Mouse (Mus musculus): Measurements from ENCODE around the gene Mycbp. TPM values are rescaled to one million over a fixed set of nuclear protein-coding genes. Genes with fewer than 3 reads are reported as not detected.
"Not testable (repeated sequence)": the region's sequence is repeated elsewhere in the genome, so short reads cannot be mapped to it uniquely, and the experiment has no call there.

Gene Mycbp
- total RNA-seq, 4 experiments from 2014 or later = 7.3 to 14.1 (median 8.7) TPM

DNA sequence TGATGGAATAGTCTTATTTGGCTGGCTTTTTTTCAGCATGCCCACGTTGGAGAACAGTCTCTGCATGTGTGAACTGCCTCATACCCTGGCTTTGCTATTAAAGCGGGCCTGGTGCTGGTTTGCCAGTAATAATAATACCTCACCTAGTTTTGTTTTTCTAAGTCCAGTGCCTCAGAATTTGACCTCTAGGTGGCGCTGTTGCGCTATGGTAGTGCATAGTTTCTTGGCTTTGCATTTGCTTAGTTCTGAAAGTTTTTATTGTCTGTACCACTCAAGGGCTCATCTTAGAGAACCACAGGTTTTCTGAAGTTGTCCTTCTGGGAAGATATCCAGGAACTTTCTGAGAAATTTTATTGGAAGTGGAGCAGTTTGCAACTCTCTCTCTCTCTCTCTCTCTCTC lies 35.2 kb downstream of the Mycbp start:
- DNase-seq (ENCODE audit: low spot score in 2 of 2) = peak; percentile 44 to 81

DNA sequence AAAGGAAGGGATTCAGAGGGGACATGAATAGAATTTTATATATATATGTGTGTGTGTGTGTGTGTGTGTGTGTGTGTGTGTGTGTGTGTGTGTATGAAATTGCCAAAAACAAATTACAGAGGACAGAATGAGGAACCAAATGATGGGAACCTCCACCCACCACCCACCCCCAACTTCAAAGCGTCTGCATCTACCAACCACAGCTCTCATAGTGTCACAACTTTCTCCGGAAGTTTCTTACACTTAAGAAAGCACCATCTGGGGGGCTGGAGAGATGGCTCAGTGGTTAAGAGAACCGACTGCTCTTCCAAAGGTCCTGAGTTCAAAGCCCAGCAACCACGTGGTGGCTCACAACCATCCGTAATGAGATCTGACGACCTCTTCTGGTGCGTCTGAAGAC lies 36.2 kb downstream of the Mycbp start:
- not testable (repeated sequence) for DNase-seq (ENCODE audit: low spot score in 2 of 2)

DNA sequence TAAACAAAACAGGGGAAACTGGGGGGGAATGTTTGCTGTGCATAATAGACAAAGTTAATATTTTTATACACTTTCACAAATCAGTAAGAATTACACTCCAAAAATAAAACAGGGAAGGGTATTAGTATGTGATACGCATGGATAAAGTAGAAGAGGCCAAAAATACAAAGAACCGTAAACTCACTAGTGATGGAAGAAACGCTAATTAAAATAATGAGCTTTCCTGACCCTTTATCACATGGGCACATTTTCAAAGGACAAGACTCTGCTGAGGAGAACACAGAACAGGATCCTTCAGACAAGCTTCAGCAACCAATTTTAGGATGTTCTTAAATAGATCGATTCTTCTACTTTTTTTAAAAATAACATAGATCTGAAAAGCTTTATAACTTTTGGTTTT lies 42.1 kb downstream of the Mycbp start:
- DNase-seq (ENCODE audit: low spot score in 2 of 2) = no peak

DNA sequence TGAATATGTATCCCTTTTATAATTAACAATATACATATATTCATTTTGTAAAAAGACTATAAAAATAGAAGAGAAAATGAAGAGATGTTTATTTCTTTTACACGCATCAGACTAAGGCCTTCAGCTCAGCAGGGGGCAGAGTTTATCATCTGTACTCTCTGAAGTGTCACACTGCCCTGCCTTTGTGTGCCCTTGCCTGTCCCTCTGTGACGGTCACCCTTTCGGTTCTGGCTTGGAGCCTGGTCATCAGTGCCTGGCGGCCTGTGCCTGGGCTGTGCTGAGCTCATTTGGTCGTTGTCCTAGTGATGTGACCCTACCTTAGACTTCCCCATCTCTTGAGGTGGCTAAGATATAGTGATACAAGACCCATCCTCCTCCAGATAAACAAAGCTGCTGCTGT lies 42.5 kb downstream of the Mycbp start:
- no peak for DNase-seq (ENCODE audit: low spot score in 2 of 2)

DNA sequence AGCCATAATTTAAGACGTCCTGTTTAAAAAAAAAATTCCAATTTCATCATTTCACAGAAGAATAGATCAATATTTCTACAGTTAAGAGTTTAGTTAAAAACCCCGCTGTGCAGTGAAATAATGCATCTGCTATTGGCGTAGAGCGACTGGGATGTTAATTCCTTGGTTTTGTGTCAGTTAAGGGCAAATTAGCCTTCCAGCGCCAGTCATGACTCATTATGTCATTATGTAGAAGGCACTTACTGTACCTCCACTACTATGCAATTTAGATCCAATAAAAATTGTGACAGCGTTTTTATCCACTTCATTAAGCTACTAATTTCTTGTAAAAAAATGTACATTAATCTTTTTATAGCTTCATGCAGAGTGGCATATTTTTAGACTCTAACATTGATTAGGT lies 44.3 kb downstream of the Mycbp start:
- DNase-seq (ENCODE audit: low spot score in 2 of 2) = no peak

DNA sequence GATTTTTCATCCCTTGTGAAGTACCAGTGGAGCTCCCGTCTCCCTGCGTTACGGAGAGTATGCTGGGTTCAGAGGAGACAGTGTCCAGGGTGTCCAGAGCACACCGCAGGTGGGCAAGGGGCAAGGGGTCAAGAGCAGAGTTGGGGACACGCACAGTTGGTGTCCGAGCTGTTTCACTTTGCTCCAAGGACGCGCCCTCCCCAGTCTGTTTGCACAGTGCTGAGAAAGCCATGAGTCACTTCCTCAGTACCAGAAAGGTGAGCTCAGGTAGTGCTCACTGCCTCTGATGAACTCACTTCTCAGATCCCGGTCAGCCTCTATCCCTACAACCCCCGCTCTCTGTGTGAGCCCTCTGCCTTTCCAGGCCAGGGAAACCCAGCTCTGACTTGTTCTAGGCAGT lies 45.0 kb downstream of the Mycbp start:
- DNase-seq (ENCODE audit: low spot score in 2 of 2) = no peak

DNA sequence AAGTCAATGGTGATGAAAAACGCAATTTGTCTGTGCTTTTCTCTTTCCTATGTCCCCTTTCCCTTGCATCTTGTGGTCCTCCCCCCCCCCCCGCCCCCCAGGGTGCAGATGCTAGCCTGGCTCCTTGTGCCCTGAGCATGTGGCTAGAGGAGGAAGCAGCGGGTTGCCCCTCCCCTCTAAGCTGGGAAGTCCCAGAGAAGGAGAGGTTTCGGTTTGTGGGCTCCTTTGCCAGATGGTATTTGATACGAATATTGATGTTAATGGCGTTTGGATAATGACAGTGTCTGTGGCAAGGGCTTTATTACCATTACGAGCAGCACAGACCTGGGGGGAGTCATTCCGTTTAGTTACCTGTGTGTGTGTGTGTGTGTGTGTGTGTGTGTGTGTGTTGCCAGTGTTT lies 47.4 kb downstream of the Mycbp start:
- no peak for DNase-seq (ENCODE audit: low spot score in 2 of 2)

DNA sequence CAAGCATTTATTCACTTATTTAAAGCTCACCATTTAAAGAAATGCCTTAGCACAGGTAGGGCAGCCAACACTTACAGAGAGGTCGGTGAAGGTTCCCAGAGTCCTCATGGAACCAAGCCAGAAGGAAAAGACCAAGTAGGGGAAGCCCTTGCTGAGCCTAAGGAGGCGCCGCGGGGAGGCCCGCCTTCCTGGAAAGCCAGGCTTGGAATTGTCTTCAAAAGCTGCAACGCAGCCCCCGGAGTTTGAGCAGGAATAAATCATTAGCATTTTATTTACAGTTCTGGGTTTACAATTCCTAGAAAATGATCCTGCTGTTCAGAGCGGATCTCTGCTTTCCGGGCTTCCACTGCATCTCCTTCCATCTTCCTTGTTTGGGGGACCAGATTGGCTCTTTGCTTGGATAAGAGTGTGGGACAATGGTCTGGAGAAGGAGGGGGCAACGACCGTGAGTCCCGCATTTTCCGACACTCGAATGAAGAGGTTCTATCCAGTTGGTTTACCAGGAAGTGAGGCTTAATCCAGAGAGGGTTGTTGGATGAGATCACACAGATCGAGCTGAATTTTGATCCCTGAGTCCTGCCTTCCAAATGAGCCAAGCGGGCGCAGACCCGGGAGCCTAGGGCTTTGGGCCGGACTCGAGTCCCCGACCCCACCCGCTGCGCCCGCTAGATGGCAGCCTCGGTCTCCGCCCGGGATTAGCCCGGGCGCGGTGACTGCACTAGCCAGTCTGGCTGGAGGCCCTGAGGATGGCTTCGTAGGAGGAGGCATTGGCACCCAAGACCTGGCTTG lies 52.3 kb downstream of the Mycbp start:
- DNase-seq (ENCODE audit: low spot score in 2 of 2) = peak; percentile 32 to 68

DNA sequence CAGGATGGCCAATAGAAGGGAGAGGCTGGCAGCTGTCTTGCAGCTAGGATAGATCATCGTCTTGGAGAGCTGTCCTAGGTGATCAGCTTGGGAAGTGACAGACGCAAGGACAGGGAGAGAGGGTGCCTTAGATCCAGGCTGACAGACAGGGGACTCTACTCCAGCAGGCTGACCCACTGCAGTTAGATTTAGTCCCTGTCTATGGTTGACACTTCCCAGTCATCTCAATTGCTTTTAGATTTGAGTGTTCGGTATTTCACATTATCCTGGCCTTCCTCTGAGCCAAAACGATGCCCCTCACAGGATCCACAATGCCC lies 52.8 kb downstream of the Mycbp start:
- DNase-seq (ENCODE audit: low spot score in 2 of 2) = no peak

DNA sequence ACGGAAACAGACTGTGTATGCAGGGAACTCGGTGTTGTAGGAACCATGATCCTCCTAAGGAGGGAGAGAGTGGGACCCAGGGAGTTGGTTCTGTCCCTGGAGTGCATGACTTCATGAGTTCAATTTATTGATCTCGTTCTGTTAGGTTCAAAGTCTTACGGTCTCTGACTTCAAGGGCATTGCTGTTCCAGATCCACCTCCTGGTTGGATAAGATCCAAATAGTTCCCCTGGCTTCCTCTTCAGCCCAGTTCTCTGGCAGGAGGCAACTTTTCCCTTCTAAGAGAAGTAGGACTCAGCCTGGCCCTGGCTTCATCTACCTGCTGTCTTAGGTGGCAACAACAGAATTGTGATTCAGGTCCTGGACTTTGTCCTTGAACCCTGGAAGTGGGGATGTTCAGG lies 53.3 kb downstream of the Mycbp start:
- no peak for DNase-seq (ENCODE audit: low spot score in 2 of 2)

DNA sequence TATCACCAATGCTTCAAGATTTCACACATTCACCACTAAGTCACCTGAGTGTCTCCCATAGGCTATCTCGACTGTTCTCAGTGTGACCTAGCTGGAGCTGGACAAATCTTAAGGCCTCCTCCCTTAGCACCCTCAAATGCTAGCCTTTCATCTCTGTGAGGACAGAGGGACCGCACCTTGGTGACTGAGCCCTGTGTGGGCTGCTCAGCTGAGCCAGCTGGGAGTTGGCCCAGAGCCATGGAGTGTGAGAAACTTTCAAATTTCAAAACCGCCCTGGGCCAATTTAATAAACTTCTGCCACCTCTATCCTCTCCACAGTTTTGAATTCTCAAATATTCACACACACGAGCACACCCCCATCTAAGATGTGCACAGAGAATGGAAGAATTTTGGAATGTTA lies 56.3 kb downstream of the Mycbp start:
- no peak for DNase-seq (ENCODE audit: low spot score in 2 of 2)

Other genes starting within 250 kb of the Mycbp start
- gene Macf1, start 220.5 kb upstream of the Mycbp start, total RNA-seq (2022) = 100 to 1,000 TPM; 235 to 265 (median 249) TPM
- 100 to 1,000 TPM; 145 to 182 (median 170) TPM for gene Ndufs5, start 186.6 kb upstream of the Mycbp start, total RNA-seq (2022)
- gene Akirin1, start 154.5 kb upstream of the Mycbp start, total RNA-seq (2022) = 10 to 100 TPM; 54.7 to 59.0 (median 56.9) TPM
- gene Rhbdl2, start 117.0 kb upstream of the Mycbp start, total RNA-seq (2022) = under 1 TPM in 3 of 4 experiments, not detected in 1; 0.45 to 0.73 (median 0.66) TPM
- gene 4933427I04Rik, start 45.2 kb upstream of the Mycbp start, total RNA-seq (2022) = not detected
- gene Rragc, start 12.6 kb downstream of the Mycbp start, total RNA-seq (2022) = 10 to 100 TPM; 57.8 to 68.5 (median 59.3) TPM
- gene 4930535I16Rik, start 13.2 kb downstream of the Mycbp start, total RNA-seq (2022) = under 1 TPM in 1 of 4 experiments, not detected in 3; 0.70 TPM